Mouse (Mus musculus): Measurements from ENCODE around the gene Hoxc10.

GRCm38 (mm10) chr15:102976631-102977422 lies 10.2 kb downstream of the Hoxc10 start:
- TF ChIP-seq CTCF (conservative IDR thresholded peaks at IDR 0.05; ENCODE audit: insufficient read depth, insufficient read length, low read depth, low read length) (no peak), POLR2A (IDR thresholded peaks at IDR 0.05; ENCODE audit: low read depth, low read length) (no peak)

Data from kidney, adult 2 months (tissue).